Mouse (Mus musculus) stomach, postnatal 0 days (tissue): ENCODE results near the gene Tle2. TPM values are rescaled to one million over a fixed set of nuclear protein-coding genes. Genes with fewer than 3 reads are reported as not detected.
A peak's percentile ranks its signal among the peaks of the same experiment; 100 is the strongest.

ENCODE experiments used
- ATAC-seq: fragments of 200-750 bp; cut with Nextera tagmentation; 2 replicates; pipeline ENCODE4 v1.8.0; 2017; ENCODE audit not compliant: low FRiP score, low TSS enrichment
- DNase-seq: peaks from one replicate; pipeline ENCODE4 v3.0.0-alpha.2; 2016; ENCODE audit warnings: low spot score
- H3K27ac ChIP-seq: fragments of 300-500 bp; sonication (generic); replicated peaks from 2 replicates; pipeline ENCODE4 v1.5.1; 2014; ENCODE audit warnings: mild to moderate bottlenecking, control low read depth
- H3K27me3 ChIP-seq: fragments of 300-500 bp; sonication (generic); 2 replicates; pipeline ENCODE4 v1.6.1; 2014; ENCODE audit warnings: low read length; ENCODE audit not compliant: control insufficient read depth, insufficient read depth
- H3K36me3 ChIP-seq: fragments of 300-500 bp; sonication (generic); 2 replicates; pipeline ENCODE4 v1.6.1; 2014; ENCODE audit warnings: low read length, mixed read lengths; ENCODE audit not compliant: control insufficient read depth, insufficient read depth
- H3K4me1 ChIP-seq: fragments of 300-500 bp; sonication (generic); replicated peaks from 2 replicates; pipeline ENCODE4 v1.6.1; 2014; ENCODE audit warnings: antibody characterized with exemption; ENCODE audit not compliant: control insufficient read depth, insufficient read depth
- H3K4me2 ChIP-seq: fragments of 300-500 bp; sonication (generic); replicated peaks from 2 replicates; pipeline ENCODE4 v1.6.1; 2014; ENCODE audit warnings: low read depth, mild to moderate bottlenecking, control low read depth, moderate library complexity
- H3K4me3 ChIP-seq: fragments of 300-500 bp; sonication (generic); 2 replicates; pipeline ENCODE4 v1.5.1; 2014; ENCODE audit warnings: low read depth, low read length, control low read depth
- H3K9ac ChIP-seq: fragments of 300-500 bp; sonication (generic); 2 replicates; pipeline ENCODE4 v1.6.1; 2014; ENCODE audit warnings: mild to moderate bottlenecking, low read length, control low read depth, mixed read lengths
- H3K9me3 ChIP-seq: fragments of 300-500 bp; sonication (generic); 2 replicates; pipeline ENCODE4 v1.6.1; 2016; ENCODE audit warnings: low read length; ENCODE audit not compliant: control insufficient read depth
- CTCF ChIP-seq: IDR thresholded peaks from 2 replicates; pipeline ENCODE4 v1.5.1; 2016; ENCODE audit warnings: antibody characterized with exemption, low read depth, mild to moderate bottlenecking, moderate library complexity
- EP300 ChIP-seq: optimal IDR thresholded peaks from 2 replicates; pipeline ENCODE3; 2016; ENCODE audit warnings: antibody characterized with exemption
- WGBS: fragments of 180-500 bp; shearing (Covaris S2); extraction: QIAGEN DNeasy Blood & Tissue Kit; methylation state at CpG from one replicate; pipeline ENCODE4 v1.1.7; 2014; 5-methylcytosine and 5-hydroxymethylcytosine counted together
- polyA plus RNA-seq: library from polyadenylated mRNA; unstranded; fragments of >200 nt; fragmentation: Nextera tagmentation; extraction: Ambion mirVana; gene quantifications from 2 replicates; pipeline ENCODE4 v1.2.1, GENCODE M21; 2015

Tle2 gene
- polyA plus RNA-seq, 1 experiment from 2014 or later: 4.8 TPM

GRCm38 (mm10) chr10:81559163-81559626 is 15.2 kb upstream of the Tle2 start, which contains the start of gene Aes:
TSS of gene Aes (plus strand) at chr10:81559488.
- no peak for TF ChIP-seq EP300
- no peak for TF ChIP-seq CTCF

GRCm38 (mm10) chr10:81559627-81560539 is 14.5 kb upstream of the Tle2 start:
- WGBS: under 1% methylated on average over 34 of the region's 36 CpGs

More at GRCm38 (mm10) chr10:81559163-81559626, 15.2 kb upstream of the Tle2 start, which contains the start of gene Aes:
- Histone ChIP-seq H3K27me3 (no peaks in the 10 kb centered on the region), H3K36me3 (no peaks in the 10 kb centered on the region; the same call in 1 of the 2 replicates), H3K4me3 (peak within 1 kb of the TSS; percentile 86), H3K9ac (peak within 1 kb of the TSS; percentile 94), H3K27ac (peak within 1 kb of the TSS; percentile 90), H3K4me1 (peaks cover 7% of the 10 kb centered on the region; the same call in 1 of the 2 replicates), H3K9me3 (no peaks in the 10 kb centered on the region), H3K4me2 (peak within 1 kb of the TSS; percentile 90)
- ATAC-seq (peak; percentile 74), DNase-seq (peak; percentile 89)
- WGBS: 1% methylated on average over 31 of the region's 53 CpGs

GRCm38 (mm10) chr10:81560719-81561459 is 13.5 kb upstream of the Tle2 start:
- Histone ChIP-seq H3K4me3 (peak overlapping the region; percentile 86), H3K4me2 (peak overlapping the region; percentile 90), H3K27ac (peak overlapping the region; percentile 90), H3K27me3 (no peaks in the 10 kb centered on the region), H3K36me3 (peaks cover 12% of the 10 kb centered on the region), H3K9ac (peak overlapping the region; percentile 94), H3K9me3 (no peaks in the 10 kb centered on the region), H3K4me1 (peaks cover 8% of the 10 kb centered on the region; the same call in 1 of the 2 replicates)
- peak; percentile 5; the same call in 1 of the 2 replicates for ATAC-seq
- peak; percentile 68 for DNase-seq
- 10% methylated on average over 16 of the region's 16 CpGs for WGBS
- TF ChIP-seq EP300 (no peak), CTCF (no peak)

More at GRCm38 (mm10) chr10:81559627-81560539, 14.5 kb upstream of the Tle2 start:
- ATAC-seq (peak; percentile 57), DNase-seq (peak; percentile 81)
- peak overlapping the region; percentile 90 for H3K27ac ChIP-seq
- peak overlapping the region; percentile 86 for H3K4me3 ChIP-seq
- peak overlapping the region; percentile 90 for H3K4me2 ChIP-seq
- peak overlapping the region; percentile 94 for H3K9ac ChIP-seq
- TF ChIP-seq CTCF: no peak
- TF ChIP-seq EP300: no peak
- peaks cover 8% of the 10 kb centered on the region; the same call in 1 of the 2 replicates for H3K4me1 ChIP-seq
- H3K9me3 ChIP-seq: no peaks in the 10 kb centered on the region
- H3K27me3 ChIP-seq: no peaks in the 10 kb centered on the region
- H3K36me3 ChIP-seq: peaks cover 2% of the 10 kb centered on the region; the same call in 1 of the 2 replicates

GRCm38 (mm10) chr10:81562411-81562810 is 11.9 kb upstream of the Tle2 start:
- Histone ChIP-seq H3K36me3 (peaks cover 16% of the 10 kb centered on the region), H3K4me3 (no peak overlapping the region), H3K27ac (no peak overlapping the region), H3K27me3 (no peaks in the 10 kb centered on the region), H3K4me1 (peaks cover 8% of the 10 kb centered on the region; the same call in 1 of the 2 replicates), H3K4me2 (no peak overlapping the region), H3K9ac (peak overlapping the region; percentile 4; the same call in 1 of the 2 replicates), H3K9me3 (no peaks in the 10 kb centered on the region)
- ATAC-seq (no peak), DNase-seq (no peak)
- 73% methylated on average over 6 of the region's 6 CpGs for WGBS
- TF ChIP-seq CTCF: no peak
- no peak for TF ChIP-seq EP300

GRCm38 (mm10) chr10:81563481-81563880 is 10.9 kb upstream of the Tle2 start:
- no peak overlapping the region for H3K9ac ChIP-seq
- H3K36me3 ChIP-seq: peaks cover 16% of the 10 kb centered on the region

More at GRCm38 (mm10) chr10:81563481-81563880, 10.9 kb upstream of the Tle2 start:
- DNase-seq (no peak), ATAC-seq (no peak)
- H3K4me3 ChIP-seq: no peak overlapping the region
- 50% methylated on average over 6 of the region's 6 CpGs for WGBS
- H3K4me1 ChIP-seq: peaks cover 10% of the 10 kb centered on the region
- H3K4me2 ChIP-seq: no peak overlapping the region
- no peaks in the 10 kb centered on the region for H3K27me3 ChIP-seq
- H3K9me3 ChIP-seq: no peaks in the 10 kb centered on the region
- no peak overlapping the region for H3K27ac ChIP-seq
- no peak for TF ChIP-seq EP300
- TF ChIP-seq CTCF: no peak
